Mouse (Mus musculus) telencephalon, adult 2 months (tissue): ENCODE measurements around the gene Kif27.
A peak's percentile ranks its signal among the peaks of the same experiment; 100 is the strongest.
"Not testable (repeated sequence)": the region's sequence is repeated elsewhere in the genome, so short reads cannot be mapped to it uniquely, and the experiment has no call there.

Experiments
- DNase-seq: peaks from one replicate; pipeline ENCODE4 v3.0.0-alpha.2; 2011; ENCODE audit warnings: low read depth, low spot score

Kif27 gene

DNA sequence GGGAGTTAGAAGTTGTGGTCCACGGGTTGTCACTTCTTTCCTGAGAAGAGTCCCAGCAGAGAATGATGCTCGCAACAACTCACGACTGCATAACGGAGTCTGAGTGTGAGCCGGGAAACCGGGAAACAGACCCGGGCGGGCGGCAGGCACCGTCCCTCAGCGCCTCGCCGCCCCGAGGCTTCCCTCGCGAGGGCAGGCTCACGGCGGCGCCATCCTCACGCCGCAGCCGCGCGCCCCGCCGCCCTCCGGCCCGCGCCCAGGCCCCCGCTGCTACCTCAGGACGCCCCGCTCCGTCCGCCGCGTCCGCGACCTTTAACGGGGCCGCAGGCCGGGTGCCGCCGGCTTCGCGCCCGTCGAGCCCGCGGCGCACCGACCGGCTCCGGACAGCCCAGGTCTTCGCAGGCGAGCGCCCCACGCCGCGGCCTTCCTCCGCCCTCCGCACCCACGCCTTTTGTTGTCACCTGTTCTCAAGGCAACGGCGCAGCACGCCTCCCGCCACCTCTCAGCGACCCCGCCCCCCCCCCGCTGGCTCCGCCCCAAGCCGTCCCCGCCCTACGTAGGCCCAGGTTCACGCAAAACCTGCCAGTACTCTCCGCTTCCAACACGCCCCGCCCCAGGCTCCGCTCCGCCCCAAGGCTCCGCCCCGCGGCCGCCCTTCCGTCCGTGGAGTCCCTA is at the start of gene Kif27:
Gene Kif27 (minus strand): TSS at position 494 of the 675 bp plus-strand sequence.
- peak; percentile 50 for DNase-seq

- not testable (repeated sequence) for DNase-seq
Observed at GRCm38 (mm10) chr13:58403243-58403642, 44.3 kb upstream of the Kif27 start, which contains the start of gene Hnrnpk. Gene Hnrnpk, minus strand, starts transcription at chr13:58403343.

- DNase-seq = no peak
Observed at GRCm38 (mm10) chr13:58402744-58403110, 43.8 kb upstream of the Kif27 start.

- peak; percentile 95 for DNase-seq
Observed at GRCm38 (mm10) chr13:58402003-58402743, 43.3 kb upstream of the Kif27 start, which contains the start of gene Rmi1. Gene Rmi1, plus strand, starts transcription at chr13:58402248.

GRCm38 (mm10) chr13:58401135-58402002 is 42.4 kb upstream of the Kif27 start:
- peak; percentile 55 for DNase-seq

DNA sequence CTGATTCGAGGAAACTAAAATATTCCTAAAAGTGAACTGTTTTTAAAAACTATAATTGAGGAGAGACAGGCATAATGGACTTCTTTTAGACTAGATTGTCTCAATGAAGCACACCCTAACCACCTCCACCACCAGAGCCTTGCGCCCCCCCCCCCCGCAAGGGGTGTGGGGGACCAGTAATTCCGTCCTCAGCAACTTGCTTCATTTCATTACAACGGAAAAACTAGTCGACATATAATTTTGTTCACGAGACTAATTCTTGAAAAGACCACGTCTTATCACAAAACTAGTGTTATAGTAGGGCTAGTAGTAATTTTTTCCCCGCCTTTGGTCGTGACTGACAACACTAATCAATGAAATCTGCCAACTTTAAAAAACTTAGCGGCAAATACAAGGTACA is 41.7 kb upstream of the Kif27 start:
- no peak for DNase-seq

- no peak for DNase-seq
Observed at GRCm38 (mm10) chr13:58397651-58398050, 38.7 kb upstream of the Kif27 start.

GRCm38 (mm10) chr13:58394392-58394791 is 35.5 kb upstream of the Kif27 start:
- DNase-seq = not testable (repeated sequence)

- no peak for DNase-seq
Observed at GRCm38 (mm10) chr13:58389324-58389951, 30.5 kb upstream of the Kif27 start.

DNA sequence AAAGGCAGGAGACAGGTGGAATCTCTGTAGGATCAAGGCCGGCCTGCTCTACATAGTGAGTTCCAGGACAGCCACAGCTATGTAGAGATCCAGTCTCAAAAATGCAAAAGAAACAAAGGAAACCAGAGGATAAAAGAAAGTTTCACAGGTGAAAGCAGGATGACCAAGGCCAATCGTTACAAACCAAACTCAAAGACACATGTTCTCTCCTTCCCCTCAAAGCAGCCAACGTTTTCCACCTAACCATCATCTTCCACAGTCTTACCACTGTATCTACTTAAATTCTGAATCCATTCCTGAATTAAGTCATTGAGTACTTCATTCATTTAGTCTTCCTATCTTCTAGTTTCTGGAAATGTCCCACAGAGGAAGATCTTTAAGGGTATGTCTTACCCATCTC is 29.5 kb upstream of the Kif27 start:
- no peak for DNase-seq

- peak; percentile 39 for DNase-seq
Observed at GRCm38 (mm10) chr13:58387948-58388347, 29.0 kb upstream of the Kif27 start.

- no peak for DNase-seq
Observed at GRCm38 (mm10) chr13:58385547-58385920, 26.6 kb upstream of the Kif27 start.

- DNase-seq = no peak
Observed at GRCm38 (mm10) chr13:58384779-58385546, 26.0 kb upstream of the Kif27 start, which contains the start of gene 2210016F16Rik. Gene 2210016F16Rik, minus strand, starts transcription at chr13:58385225.

DNA sequence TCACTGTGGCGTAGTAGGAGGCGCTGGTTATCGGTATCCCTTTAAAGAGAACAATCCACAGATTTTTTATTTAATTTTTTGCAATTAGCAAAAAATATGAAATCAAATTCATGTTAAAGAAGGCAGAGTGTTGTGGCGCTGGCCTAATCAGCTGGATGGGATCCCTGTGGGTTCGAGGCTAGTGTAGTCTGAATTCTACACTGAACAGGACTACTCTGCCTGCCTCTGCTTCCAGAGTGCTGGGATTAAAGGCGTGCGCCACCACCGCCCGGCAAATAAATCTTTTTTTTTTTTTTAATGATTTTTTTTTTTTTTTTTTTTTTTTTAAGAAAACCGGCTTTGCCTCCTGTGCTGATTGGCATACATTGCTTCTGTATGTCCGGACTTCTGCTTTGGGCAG is 25.4 kb upstream of the Kif27 start:
- DNase-seq = no peak

DNA sequence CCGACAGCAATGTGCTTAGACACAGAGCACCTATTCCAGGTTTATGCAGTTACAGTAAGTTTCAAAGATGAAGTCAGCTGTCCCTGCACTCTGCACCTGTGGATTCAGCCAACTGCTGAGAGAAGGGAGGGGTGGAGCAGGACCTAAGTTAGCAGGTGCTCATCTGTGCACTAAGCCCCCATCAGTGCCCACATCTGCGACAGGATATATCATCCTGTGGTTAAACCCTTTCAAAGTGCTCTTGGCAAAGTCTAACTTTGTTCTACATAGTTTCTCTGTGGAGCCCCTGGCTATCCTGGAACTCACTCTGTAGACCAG is 14.2 kb upstream of the Kif27 start:
- DNase-seq = no peak

GRCm38 (mm10) chr13:58372278-58373152 is 13.6 kb upstream of the Kif27 start:
- DNase-seq = no peak

- no peak for DNase-seq
Observed at GRCm38 (mm10) chr13:58368835-58369234, 9.9 kb upstream of the Kif27 start.

GRCm38 (mm10) chr13:58367641-58368040 is 8.7 kb upstream of the Kif27 start:
- DNase-seq = no peak

DNA sequence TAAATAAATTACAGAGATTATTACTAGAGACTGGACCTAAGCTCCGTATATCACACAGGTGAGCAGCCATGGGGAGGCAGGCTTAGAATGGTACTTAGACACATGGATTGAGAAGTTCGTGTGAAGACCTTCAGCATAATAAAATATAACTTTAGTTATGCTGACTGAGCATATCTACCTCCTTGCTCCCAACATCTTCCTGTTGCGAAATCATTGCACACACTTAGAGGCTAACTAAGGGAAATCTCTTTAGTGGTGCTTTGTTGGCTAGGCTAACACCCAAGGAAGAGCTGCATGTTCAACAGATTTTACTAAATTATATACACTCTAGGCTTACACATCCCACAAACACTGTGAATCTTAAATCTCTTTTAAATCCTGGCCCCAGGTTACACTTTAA is 7.5 kb upstream of the Kif27 start:
- no peak for DNase-seq

GRCm38 (mm10) chr13:58365179-58365578 is 6.3 kb upstream of the Kif27 start:
- DNase-seq = not testable (repeated sequence)
